Mouse (Mus musculus): ENCODE data around the gene Edn2.

Gene Edn2

DNA sequence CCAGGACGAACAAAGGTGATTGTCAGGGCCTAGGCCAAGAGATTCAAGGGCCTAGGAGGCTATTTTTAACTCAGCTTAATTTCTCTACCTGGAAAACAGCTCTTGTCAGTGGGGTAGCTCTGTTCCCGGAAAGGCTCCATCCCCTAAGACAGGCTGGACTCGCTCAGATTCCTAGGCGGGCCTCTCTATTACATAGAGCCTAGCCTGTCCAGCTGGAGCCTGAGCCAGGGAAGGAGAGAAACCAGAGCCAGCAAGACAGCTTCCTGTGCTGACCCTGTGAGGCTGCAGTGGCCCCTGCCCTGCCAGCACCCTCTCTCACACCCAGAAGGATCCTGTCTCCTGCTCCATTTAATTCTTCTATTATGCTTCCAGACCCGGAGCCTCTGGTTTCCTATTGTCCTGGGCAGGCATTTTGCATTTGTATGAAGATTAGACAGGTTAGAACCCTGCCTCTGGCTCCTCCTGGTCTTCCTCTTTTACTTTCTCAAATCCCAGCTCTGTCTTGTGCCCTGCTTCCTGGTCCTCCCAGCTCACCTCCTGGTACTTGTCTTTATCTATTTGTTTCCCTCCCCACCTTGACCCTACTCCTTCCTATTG lies 2.2 kb upstream of the Edn2 start:
- DNase-seq (ENCODE audit: low read depth, low spot score), result no peak

- no peak for DNase-seq (ENCODE audit: low read depth, low spot score)
Measured at GRCm38 (mm10) chr4:120162586-120162985, 1.6 kb downstream of the Edn2 start.

DNA sequence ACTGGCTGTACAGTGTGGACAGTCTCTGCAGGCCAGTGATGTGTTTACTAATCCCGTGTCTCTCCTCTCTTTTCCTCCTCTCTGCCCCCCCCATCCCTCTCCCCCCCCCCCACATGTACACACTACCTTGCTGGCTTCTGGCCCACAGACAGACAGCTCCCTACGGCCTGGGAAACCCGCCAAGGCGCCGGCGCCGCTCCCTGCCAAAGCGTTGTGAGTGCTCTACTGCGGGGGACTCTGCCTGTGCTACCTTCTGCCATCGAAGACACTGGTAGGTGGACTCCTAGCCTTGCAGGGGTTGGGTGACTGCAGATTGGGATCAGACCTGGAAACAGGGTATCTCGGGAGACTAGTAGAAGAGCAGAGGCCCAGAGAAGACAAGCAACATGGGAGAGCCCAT lies 2.2 kb downstream of the Edn2 start:
- DNase-seq (ENCODE audit: low read depth, low spot score), result no peak

- no peak for DNase-seq (ENCODE audit: low read depth, low spot score)
Measured at GRCm38 (mm10) chr4:120164316-120164715, 3.3 kb downstream of the Edn2 start.

GRCm38 (mm10) chr4:120167778-120168177 lies 6.8 kb downstream of the Edn2 start:
- no peak for DNase-seq (ENCODE audit: low read depth, low spot score)

DNA sequence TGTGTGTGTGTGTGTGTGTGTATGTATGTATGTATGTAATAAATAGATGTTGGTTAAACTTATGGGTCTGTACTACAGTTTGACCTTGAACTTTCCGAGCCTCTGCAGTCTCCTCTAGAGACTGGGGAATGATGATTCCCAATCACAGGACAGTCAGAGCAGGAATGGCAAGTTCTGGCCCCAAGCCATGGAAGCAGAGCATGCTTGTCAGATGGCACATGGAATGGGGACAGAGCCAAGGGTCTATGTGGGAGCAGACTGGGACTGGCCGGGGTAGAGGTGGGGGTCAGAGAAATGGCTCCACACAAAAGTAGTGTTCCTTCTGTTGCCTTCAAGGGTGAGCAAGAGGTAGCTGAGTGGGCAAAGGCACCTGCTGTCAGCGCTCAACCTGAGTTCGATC lies 7.3 kb downstream of the Edn2 start:
- no peak for DNase-seq (ENCODE audit: low read depth, low spot score)

DNA sequence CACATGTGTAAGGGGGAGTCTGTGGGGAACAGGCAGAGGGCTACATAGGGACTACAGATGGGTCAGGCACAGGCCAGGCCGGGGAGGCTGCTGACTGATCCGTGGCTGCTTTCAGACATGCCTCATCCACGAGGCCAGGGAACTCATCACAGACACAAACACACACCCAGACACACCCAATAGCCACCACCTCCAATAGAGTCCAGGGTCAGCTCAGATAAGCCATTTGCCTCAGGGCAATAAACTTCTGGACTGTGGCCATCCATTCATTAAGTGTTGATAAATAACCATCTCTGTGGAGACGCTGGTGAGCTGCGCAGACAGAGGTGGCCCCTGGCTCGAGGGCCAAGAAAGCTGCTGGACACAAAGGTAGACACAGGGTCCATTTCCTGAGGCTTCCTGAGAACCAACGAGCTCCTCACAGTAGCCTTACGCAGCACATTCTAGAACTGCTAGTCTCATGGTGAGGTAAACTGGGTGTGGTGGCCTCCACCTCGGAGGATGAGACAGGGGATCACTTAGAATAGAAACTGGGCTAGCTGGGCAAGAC lies 9.5 kb downstream of the Edn2 start:
- DNase-seq (ENCODE audit: low read depth, low spot score), result no peak

GRCm38 (mm10) chr4:120172050-120172684 lies 11.2 kb downstream of the Edn2 start:
- no peak for DNase-seq (ENCODE audit: low read depth, low spot score)

DNA sequence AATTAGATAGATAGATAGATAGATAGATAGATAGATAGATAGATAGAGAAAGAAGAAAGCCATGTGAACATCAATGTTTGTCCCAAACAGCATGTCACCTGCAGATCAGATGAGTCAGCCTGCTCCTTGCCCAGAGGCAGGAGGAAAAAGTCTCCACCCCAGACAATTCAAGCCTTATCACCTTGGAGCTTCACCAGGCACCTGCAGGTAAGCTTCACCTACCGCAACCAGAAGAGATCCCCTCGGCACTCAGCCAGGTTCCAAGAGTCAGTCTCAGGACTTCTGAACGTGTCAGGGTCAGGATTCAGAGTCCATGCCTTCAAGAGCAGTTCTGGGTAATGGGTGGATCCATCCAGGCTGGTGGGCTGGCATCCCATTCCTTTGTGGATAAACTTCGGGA lies 18.1 kb downstream of the Edn2 start:
- no peak for DNase-seq (ENCODE audit: low read depth, low spot score)

DNA sequence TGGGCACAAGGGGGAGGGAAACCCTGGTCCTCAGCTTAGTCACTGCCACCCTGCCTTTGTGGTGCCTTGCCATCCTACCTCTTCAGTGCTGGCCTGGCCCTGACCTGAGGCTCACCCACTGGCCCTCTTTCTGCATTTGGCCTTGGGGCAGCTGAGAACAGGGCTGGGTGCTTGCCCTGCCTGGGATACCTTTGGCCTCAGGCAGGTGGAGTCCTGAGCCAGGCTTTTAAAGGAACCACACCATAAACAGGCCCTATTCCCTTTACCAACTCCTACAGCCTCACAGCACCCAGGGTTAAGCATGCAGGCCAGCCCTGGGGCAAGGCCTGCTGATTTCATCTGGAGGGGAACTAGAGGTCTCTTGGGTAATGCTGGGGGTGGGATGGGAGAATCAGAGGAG lies 19.5 kb downstream of the Edn2 start:
- DNase-seq (ENCODE audit: low read depth, low spot score), result no peak

DNA sequence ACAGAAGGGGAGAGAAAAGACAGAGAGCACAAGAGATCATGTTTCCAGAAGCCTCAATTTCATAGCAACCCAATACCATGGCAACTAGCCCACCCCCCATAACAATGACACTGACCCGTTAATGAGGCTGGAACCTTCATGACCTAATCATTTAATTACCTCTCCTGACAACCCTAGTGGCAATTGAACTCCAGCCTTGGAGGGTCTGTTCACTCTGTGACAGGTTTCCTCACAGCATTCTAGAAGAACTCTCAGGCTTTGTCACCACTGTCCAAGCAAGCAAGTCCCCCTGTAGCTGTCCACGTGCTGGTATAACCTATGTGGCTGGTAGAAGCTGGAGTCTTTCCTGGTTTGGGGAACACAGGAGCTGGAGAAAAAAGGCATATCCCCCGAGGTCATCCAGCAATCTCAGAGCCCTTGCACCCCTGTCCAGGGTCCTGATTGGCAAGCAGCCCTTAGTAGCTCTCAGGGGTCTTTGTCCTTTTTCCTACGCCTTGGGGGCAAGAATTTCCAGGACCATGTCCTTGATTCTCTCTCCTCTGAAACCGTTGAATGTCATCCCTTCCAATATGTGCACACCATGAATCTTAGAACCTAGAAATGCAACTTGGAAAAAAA lies 23.5 kb downstream of the Edn2 start:
- DNase-seq (ENCODE audit: low read depth, low spot score), result no peak

- no peak for DNase-seq (ENCODE audit: low read depth, low spot score)
Measured at GRCm38 (mm10) chr4:120186441-120186840, 25.4 kb downstream of the Edn2 start.

DNA sequence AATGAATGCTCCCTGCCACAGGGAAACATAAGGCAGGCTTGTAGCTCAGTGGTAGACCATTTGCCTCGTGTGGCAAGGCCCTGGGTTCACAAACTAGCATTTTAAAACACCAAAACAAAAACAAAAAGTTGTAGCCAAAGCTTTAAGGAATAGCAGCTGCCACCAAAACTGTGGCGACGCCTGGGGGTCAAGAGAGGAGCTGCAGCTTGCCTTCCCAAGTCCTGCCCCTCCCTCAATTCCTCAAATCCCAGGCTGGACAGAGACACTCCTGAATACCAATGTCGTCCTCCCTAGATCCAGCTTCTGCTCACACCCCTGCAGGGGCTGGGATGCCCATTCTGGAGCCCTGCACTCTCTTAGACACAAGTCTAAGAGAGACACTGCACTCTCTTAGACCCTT lies 25.9 kb downstream of the Edn2 start:
- peak; percentile 42 for DNase-seq (ENCODE audit: low read depth, low spot score)

DNA sequence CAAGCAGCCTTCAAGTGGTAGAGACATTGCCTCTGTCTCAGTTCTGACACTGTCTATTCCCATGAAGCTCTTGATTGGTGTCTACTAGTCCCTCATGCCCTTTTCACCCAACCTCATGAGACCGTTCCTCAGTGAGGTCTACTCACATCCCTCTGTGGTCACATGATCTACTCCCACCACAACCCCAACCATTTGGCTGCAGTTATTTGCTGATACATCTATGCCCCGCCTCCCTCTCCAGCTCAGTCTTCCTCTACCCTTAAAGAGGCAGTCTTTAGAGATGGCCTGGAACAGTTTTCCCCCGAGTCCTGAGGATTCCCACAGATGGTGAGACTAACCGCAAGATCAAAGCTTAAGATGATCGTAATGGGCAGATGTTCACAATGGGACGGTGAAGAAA lies 27.2 kb downstream of the Edn2 start:
- DNase-seq (ENCODE audit: low read depth, low spot score), result no peak

- DNase-seq (ENCODE audit: low read depth, low spot score), result no peak
Measured at GRCm38 (mm10) chr4:120188651-120189161, 27.7 kb downstream of the Edn2 start.

- no peak for DNase-seq (ENCODE audit: low read depth, low spot score)
Measured at GRCm38 (mm10) chr4:120189941-120190340, 28.9 kb downstream of the Edn2 start.

DNA sequence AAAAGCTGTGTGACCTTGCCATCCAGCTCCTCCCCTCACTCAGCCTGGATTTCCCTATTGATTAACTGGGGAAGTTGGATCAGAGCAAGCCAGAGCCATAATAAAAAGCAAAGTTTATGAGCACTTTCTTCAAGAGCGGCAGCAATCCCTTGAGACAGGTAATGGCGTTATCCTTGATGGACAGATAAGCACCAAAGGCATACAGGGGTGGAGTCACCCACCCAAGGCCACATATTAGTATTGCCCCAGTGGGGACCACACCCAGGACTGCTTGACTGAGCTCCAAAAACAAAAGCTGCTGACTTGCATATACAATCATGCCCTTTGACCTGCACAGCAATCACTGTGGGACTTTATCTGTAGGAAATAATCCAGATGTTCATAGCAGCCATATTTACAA lies 31.0 kb downstream of the Edn2 start:
- DNase-seq (ENCODE audit: low read depth, low spot score), result no peak

GRCm38 (mm10) chr4:120194026-120194425 lies 33.0 kb downstream of the Edn2 start:
- DNase-seq (ENCODE audit: low read depth, low spot score), result no peak

DNA sequence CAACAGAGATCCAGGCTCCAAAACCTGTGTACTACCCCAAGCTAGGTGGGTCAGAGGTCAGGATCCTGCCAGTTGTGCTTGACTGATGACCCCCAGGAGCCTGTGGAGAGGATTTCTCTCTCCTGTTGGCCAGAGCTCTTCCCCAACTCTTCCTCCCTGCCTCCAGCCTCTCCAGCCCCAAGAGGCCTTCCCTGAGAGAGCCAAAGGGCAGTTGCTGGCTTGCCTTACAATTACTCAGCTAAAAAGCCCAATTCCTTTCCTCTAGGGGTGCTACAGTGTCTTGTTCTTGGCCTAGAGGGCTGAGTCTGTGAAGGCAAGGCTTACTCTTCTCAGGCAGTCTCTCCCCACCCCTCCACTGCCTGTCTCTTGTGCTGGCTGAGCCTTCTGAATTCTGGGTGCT lies 34.0 kb downstream of the Edn2 start:
- DNase-seq (ENCODE audit: low read depth, low spot score), result no peak

DNA sequence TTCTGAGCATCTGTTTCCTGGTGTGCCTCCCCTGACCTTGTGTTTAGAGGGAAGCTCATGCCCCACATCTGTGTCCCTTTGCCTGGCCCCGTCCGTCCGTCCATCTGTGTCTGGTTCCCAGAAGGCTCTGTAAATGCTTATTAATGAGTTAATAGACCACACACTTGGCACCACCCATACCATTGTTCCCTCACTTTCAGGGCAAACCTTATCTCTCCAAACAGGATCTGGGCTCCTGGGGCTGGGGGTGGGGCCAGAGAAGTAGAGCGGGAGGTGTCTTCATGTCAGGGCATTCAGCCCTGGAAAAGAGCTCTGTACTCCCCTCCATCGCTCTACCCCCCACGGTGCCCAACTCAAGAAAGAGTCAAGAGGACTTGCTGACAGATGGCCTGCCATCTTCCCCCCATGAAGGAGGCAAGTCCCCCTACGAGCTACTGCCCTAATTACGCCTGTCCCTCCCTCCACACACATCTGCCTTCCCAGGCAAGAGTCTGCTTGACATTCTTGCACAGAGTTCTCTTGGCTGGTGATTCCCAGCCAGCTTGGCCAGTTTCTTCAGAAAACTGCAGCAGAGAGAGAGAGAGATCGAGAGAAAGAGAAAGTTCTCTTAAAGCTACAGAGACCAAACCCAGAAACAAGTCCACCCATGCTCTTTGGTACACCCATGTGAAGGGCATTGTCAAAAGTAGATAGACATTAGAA lies 38.3 kb downstream of the Edn2 start:
- DNase-seq (ENCODE audit: low read depth, low spot score), result no peak

DNA sequence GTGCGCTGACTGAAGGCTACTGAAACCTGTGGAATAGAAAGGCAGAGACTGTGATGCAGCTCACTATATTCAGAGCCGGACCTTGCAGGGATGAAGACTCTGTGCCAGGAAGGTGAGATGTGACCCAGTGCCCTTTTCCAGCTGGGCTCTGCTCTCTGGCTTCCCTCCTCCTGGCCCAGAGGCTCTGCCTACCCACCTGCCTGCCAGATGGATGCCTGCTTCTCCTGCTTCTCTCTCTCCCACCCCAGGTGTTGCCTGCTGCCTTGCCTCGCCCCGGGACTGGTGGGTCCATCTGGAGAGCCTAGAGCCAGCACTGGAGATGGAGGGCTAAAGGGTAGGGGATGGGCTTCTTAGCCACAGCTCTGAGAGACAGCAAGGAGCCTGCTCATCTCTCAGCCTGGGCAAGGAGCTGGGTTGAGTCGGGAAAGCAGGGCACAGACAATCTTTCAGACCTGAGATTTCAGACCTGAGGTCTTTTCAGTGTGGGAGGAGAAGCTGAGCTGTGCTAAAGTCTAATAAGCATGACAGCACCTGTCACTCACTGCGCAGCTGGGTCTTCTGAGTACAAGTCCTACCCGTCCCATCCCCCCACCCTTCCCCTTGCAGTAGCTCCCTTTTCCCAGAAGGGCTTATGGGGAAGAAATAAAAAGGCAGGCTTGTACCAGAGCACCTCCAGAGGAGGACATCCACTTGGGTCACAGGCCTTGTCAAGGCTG lies 39.7 kb downstream of the Edn2 start:
- no peak for DNase-seq (ENCODE audit: low read depth, low spot score)

Measured in WW6 (cell line).